Mouse (Mus musculus) mouse embryonic stem cell (cell line): Measurements from ENCODE around the gene C2cd4b.

Source experiments
- in situ Hi-C, 2 experiments: fragments of 300-500 bp; cut with MboI; formaldehyde crosslinking; loops; 1 replicate in 1 of 2; 3 replicates in 1 of 2; pipeline ENCODE4 v1.14.3; 2019 to 2020; ENCODE audit warnings: low sequenced_read_pairs in 2 of 2, low pct_unique_long_range_greater_than_20kb in 1 of 2, mixed read lengths in 1 of 2; ENCODE audit not compliant: unreplicated experiment in 1 of 2

C2cd4b gene

GRCm38 (mm10) chr9:67766948-67767347 lies 7.7 kb downstream of the C2cd4b start:
- in situ Hi-C loops: no loop called here

- in situ Hi-C loops: no loop called here
Observed at GRCm38 (mm10) chr9:67768843-67769242, 9.6 kb downstream of the C2cd4b start.

GRCm38 (mm10) chr9:67769401-67769800 lies 10.2 kb downstream of the C2cd4b start:
- in situ Hi-C loops: no loop called here

- in situ Hi-C loops: no loop called here
Observed at GRCm38 (mm10) chr9:67771293-67771692, 12.1 kb downstream of the C2cd4b start.

- in situ Hi-C loops: no loop called here
Observed at GRCm38 (mm10) chr9:67774201-67774600, 15.0 kb downstream of the C2cd4b start.

- in situ Hi-C loops: no loop called here
Observed at GRCm38 (mm10) chr9:67778553-67778952, 19.3 kb downstream of the C2cd4b start.

GRCm38 (mm10) chr9:67782786-67783185 lies 23.5 kb downstream of the C2cd4b start:
- in situ Hi-C loops: no loop called here

- in situ Hi-C loops: no loop called here
Observed at GRCm38 (mm10) chr9:67783464-67783863, 24.2 kb downstream of the C2cd4b start.

GRCm38 (mm10) chr9:67783925-67784324 lies 24.7 kb downstream of the C2cd4b start:
- in situ Hi-C loops: no loop called here

GRCm38 (mm10) chr9:67786311-67786710 lies 27.1 kb downstream of the C2cd4b start:
- in situ Hi-C loops: no loop called here

GRCm38 (mm10) chr9:67787671-67788070 lies 28.4 kb downstream of the C2cd4b start:
- in situ Hi-C loops: no loop called here

GRCm38 (mm10) chr9:67792405-67792804 lies 33.2 kb downstream of the C2cd4b start:
- in situ Hi-C loops: loop anchor here in 1 of 2 experiments (10.0 kb wide), 1 partner anchor 108 kb away; no protein-coding TSS in a partner anchor

GRCm38 (mm10) chr9:67793501-67793900 lies 34.3 kb downstream of the C2cd4b start:
- in situ Hi-C loops: loop anchor here in 1 of 2 experiments (10.0 kb wide), 1 partner anchor 109 kb away; no protein-coding TSS in a partner anchor

GRCm38 (mm10) chr9:67794216-67794615 lies 35.0 kb downstream of the C2cd4b start:
- in situ Hi-C loops: loop anchor here in 1 of 2 experiments (10.0 kb wide), 1 partner anchor 109 kb away; no protein-coding TSS in a partner anchor

GRCm38 (mm10) chr9:67794668-67795067 lies 35.4 kb downstream of the C2cd4b start:
- in situ Hi-C loops: loop anchor here in 1 of 2 experiments (10.0 kb wide), 1 partner anchor 110 kb away; no protein-coding TSS in a partner anchor

GRCm38 (mm10) chr9:67795205-67795675 lies 36.0 kb downstream of the C2cd4b start:
- in situ Hi-C loops: loop anchor here in 1 of 2 experiments (10.0 kb wide), 1 partner anchor 110 kb away; no protein-coding TSS in a partner anchor

- in situ Hi-C loops: loop anchor here in 1 of 2 experiments (10.0 kb wide), 1 partner anchor 114 kb away; no protein-coding TSS in a partner anchor
Observed at GRCm38 (mm10) chr9:67799078-67799819, 40.0 kb downstream of the C2cd4b start.

- in situ Hi-C loops: no loop called here
Observed at GRCm38 (mm10) chr9:67802241-67802640, 43.0 kb downstream of the C2cd4b start.

- in situ Hi-C loops: no loop called here
Observed at GRCm38 (mm10) chr9:67807000-67807399, 47.8 kb downstream of the C2cd4b start.

- in situ Hi-C loops: no loop called here
Observed at GRCm38 (mm10) chr9:67810527-67810926, 51.3 kb downstream of the C2cd4b start.
